Mouse (Mus musculus) kidney, adult 2 months (tissue): ENCODE measurements around the gene Inpp4a. TPM values are rescaled to one million over a fixed set of nuclear protein-coding genes. Genes with fewer than 3 reads are reported as not detected.

ENCODE experiments used
- DNase-seq: peaks from one replicate; pipeline ENCODE4 v3.0.0; 2021
- H3K27ac ChIP-seq: fragments of 200-500 bp; 2 replicates; pipeline ENCODE4 v1.5.1; 2012; ENCODE audit warnings: low read depth, low read length, control low read depth, inconsistent platforms; ENCODE audit not compliant: insufficient read depth
- H3K27me3 ChIP-seq: fragments of 200-500 bp; replicated peaks from 2 replicates; pipeline ENCODE4 v1.6.1; 2012; ENCODE audit warnings: mild to moderate bottlenecking, moderate library complexity, low read length, inconsistent platforms; ENCODE audit not compliant: control insufficient read depth, insufficient read depth
- H3K36me3 ChIP-seq: fragments of 200-500 bp; 2 replicates; pipeline ENCODE4 v1.6.1; 2012; ENCODE audit warnings: mild to moderate bottlenecking, moderate library complexity, low read length, inconsistent platforms; ENCODE audit not compliant: control insufficient read depth, insufficient read depth
- H3K4me1 ChIP-seq: fragments of 200-500 bp; 2 replicates; pipeline ENCODE4 v1.6.1; 2011; ENCODE audit warnings: low read length; ENCODE audit not compliant: control insufficient read depth, insufficient read depth
- H3K4me3 ChIP-seq: fragments of 200-500 bp; 2 replicates; pipeline ENCODE4 v1.5.1; 2011; ENCODE audit warnings: mild to moderate bottlenecking, low read depth, low read length, control low read depth; ENCODE audit not compliant: insufficient read depth
- CTCF ChIP-seq: fragments of 200-500 bp; conservative IDR thresholded peaks from 2 replicates; pipeline ENCODE4 v1.5.1; 2011; ENCODE audit warnings: low read depth, mild to moderate bottlenecking, control low read depth, low read length, moderate library complexity, mixed read lengths; ENCODE audit not compliant: insufficient read depth, insufficient read length
- POLR2A ChIP-seq: fragments of 200-500 bp; IDR thresholded peaks from one replicate; pipeline ENCODE4 v1.6.1; 2011; ENCODE audit warnings: low read depth, low read length, control low read depth
- WGBS: fragments of 180-500 bp; shearing (Covaris S2); methylation state at CpG from one replicate; pipeline ENCODE4 v1.1.7; 2018; 5-methylcytosine and 5-hydroxymethylcytosine counted together
- polyA plus RNA-seq: library from polyadenylated mRNA; depleted of rRNA; stranded (reverse); fragments of >200 nt; gene quantifications from 2 replicates; pipeline ENCODE4 v1.2.3, GENCODE M21; 2012; rRNA removed

Gene Inpp4a
- polyA plus RNA-seq: 7.5 and 7.7 TPM in 2 replicates

GRCm38 (mm10) chr1:37299540-37300491, at the start of gene Inpp4a:
TSS of gene Inpp4a (plus strand) at chr1:37299865.
- H3K27ac ChIP-seq: no peak within 1 kb of the TSS

GRCm38 (mm10) chr1:37250643-37251310, 48.9 kb upstream of the Inpp4a start:
- WGBS: 40% methylated on average over 5 of the region's 5 CpGs
- H3K27me3 ChIP-seq: no peaks in the 10 kb centered on the region
- TF ChIP-seq POLR2A (no peak), CTCF (peak; percentile 88)
- H3K4me3 ChIP-seq: no peak overlapping the region
- H3K36me3 ChIP-seq: no peaks in the 10 kb centered on the region
- H3K27ac ChIP-seq: no peak overlapping the region
- DNase-seq: peak; percentile 80
- no peaks in the 10 kb centered on the region for H3K4me1 ChIP-seq

More at GRCm38 (mm10) chr1:37299540-37300491, at the start of gene Inpp4a:
- Histone ChIP-seq H3K27me3 (no peaks in the 10 kb centered on the region), H3K4me1 (no peaks in the 10 kb centered on the region), H3K36me3 (no peaks in the 10 kb centered on the region), H3K4me3 (peak within 1 kb of the TSS; percentile 78)
- WGBS: 2% methylated on average over 75 of the region's 77 CpGs
- peak; percentile 95 for DNase-seq
- TF ChIP-seq CTCF: no peak
- no peak for TF ChIP-seq POLR2A

GRCm38 (mm10) chr1:37258443-37258842, 41.2 kb upstream of the Inpp4a start:
- TF ChIP-seq CTCF: no peak
- no peak for TF ChIP-seq POLR2A
- no peaks in the 10 kb centered on the region for H3K27me3 ChIP-seq
- 99% methylated on average over 2 of the region's 2 CpGs for WGBS
- H3K27ac ChIP-seq: no peak overlapping the region
- no peak overlapping the region for H3K4me3 ChIP-seq
- no peaks in the 10 kb centered on the region for H3K36me3 ChIP-seq
- no peaks in the 10 kb centered on the region for H3K4me1 ChIP-seq
- DNase-seq: no peak

- Histone ChIP-seq H3K27ac (no peak overlapping the region), H3K36me3 (no peaks in the 10 kb centered on the region), H3K27me3 (no peaks in the 10 kb centered on the region), H3K4me3 (no peak overlapping the region), H3K4me1 (no peaks in the 10 kb centered on the region)
- no peak for TF ChIP-seq POLR2A
- peak; percentile 85 for TF ChIP-seq CTCF
- DNase-seq: peak; percentile 64
- WGBS: 5% methylated on average over 7 of the region's 7 CpGs
These were observed 27.2 kb upstream of the Inpp4a start for GRCm38 (mm10) chr1:37272464-37272863.

- no peak for TF ChIP-seq CTCF
- no peak for TF ChIP-seq POLR2A
- no peaks in the 10 kb centered on the region for H3K27me3 ChIP-seq
- no peak for DNase-seq
- no peak overlapping the region for H3K4me3 ChIP-seq
- no peaks in the 10 kb centered on the region for H3K4me1 ChIP-seq
- WGBS: 64% methylated on average over 7 of the region's 7 CpGs
- H3K36me3 ChIP-seq: no peaks in the 10 kb centered on the region
- no peak overlapping the region for H3K27ac ChIP-seq
These were observed 13.1 kb upstream of the Inpp4a start for GRCm38 (mm10) chr1:37286556-37286955.

GRCm38 (mm10) chr1:37287748-37288147, 11.9 kb upstream of the Inpp4a start:
- WGBS: 44% methylated on average over 1 of the region's 1 CpGs
- TF ChIP-seq CTCF: no peak
- no peak for TF ChIP-seq POLR2A
- Histone ChIP-seq H3K27me3 (no peaks in the 10 kb centered on the region), H3K4me3 (no peak overlapping the region), H3K27ac (no peak overlapping the region), H3K36me3 (no peaks in the 10 kb centered on the region), H3K4me1 (no peaks in the 10 kb centered on the region)
- no peak for DNase-seq
